In genomic region chr5:121534521-121534920, GRCm38 (mm10) we compare ENCODE assay signal across 11 mouse cellular contexts. TPM values are rescaled to one million over a fixed set of nuclear protein-coding genes. Genes with fewer than 3 reads are reported as not detected.
DNase-seq lines count a peak whose midpoint lies in the region; ATAC-seq and TF ChIP-seq lines count a peak whose summit lies in the region.
"Had no signal": no experiment of that assay in that cellular context is flagged by ENCODE, and none has a peak within 500 bp of the region (broad histone marks: within the 10 kb centered on the region; RNA-seq: fewer than 3 reads in every experiment).

No protein-coding gene starts in this region.

- DNase-seq in CD4-positive, CD25-positive, alpha-beta regulatory T cell, adult 2 months (ENCODE audit: low read depth, low spot score): peak; percentile 55
- no peak for DNase-seq in lung, postnatal 0 days (ENCODE audit: low spot score)
- DNase-seq in lung, postnatal 25 days (ENCODE audit: low spot score): no peak
- peak; percentile 24 for DNase-seq in stomach, postnatal 0 days (ENCODE audit: low spot score)
- no peak for DNase-seq in testis, postnatal 14 days (ENCODE audit: low spot score)

- H3K4me2 ChIP-seq in lung, postnatal 0 days (replicated peaks; ENCODE audit: low read depth, low read length): no peak overlapping the region
- H3K4me2 ChIP-seq in stomach, postnatal 0 days (replicated peaks; ENCODE audit: low read depth): no peak overlapping the region
- no peak overlapping the region for H3K4me2 ChIP-seq in heart, embryonic 12.5 days
- H3K4me2 ChIP-seq: heart, embryonic 13.5 days; neural tube, embryonic 12.5 days had no signal

- TF ChIP-seq EP300 in lung, postnatal 0 days (IDR thresholded peaks at IDR 0.05): no peak
- no peak for TF ChIP-seq EP300 in stomach, postnatal 0 days (optimal IDR thresholded peaks at IDR 0.05)

- H3K4me3 ChIP-seq in lung, postnatal 0 days (ENCODE audit: low read depth, low read length): no peak overlapping the region
- H3K4me3 ChIP-seq in stomach, postnatal 0 days (ENCODE audit: low read depth, low read length): no peak overlapping the region
- no peak overlapping the region for H3K4me3 ChIP-seq in heart, embryonic 12.5 days
- H3K4me3 ChIP-seq: heart, embryonic 13.5 days; neural tube, embryonic 12.5 days had no signal

- H3K9ac ChIP-seq in lung, postnatal 0 days (replicated peaks; ENCODE audit: low read depth): no peak overlapping the region
- H3K9ac ChIP-seq in stomach, postnatal 0 days (ENCODE audit: low read length): no peak overlapping the region
- no peak overlapping the region for H3K9ac ChIP-seq in heart, embryonic 12.5 days
- H3K9ac ChIP-seq: heart, embryonic 13.5 days; neural tube, embryonic 12.5 days had no signal

- no peaks in the 10 kb centered on the region for H3K27me3 ChIP-seq in lung, postnatal 0 days (replicated peaks; ENCODE audit: insufficient read depth, low read length)
- H3K27me3 ChIP-seq in stomach, postnatal 0 days (ENCODE audit: control insufficient read depth, insufficient read depth, low read length): no peaks in the 10 kb centered on the region
- H3K27me3 ChIP-seq in heart, embryonic 12.5 days (replicated peaks): no peaks in the 10 kb centered on the region
- H3K27me3 ChIP-seq: heart, embryonic 13.5 days; neural tube, embryonic 12.5 days had no signal

- no peak overlapping the region for H3K27ac ChIP-seq in lung, postnatal 0 days (ENCODE audit: low read length)
- H3K27ac ChIP-seq in stomach, postnatal 0 days (replicated peaks): no peak overlapping the region
- H3K27ac ChIP-seq in heart, embryonic 12.5 days (ENCODE audit: poor library complexity, severe bottlenecking): no peak overlapping the region
- H3K27ac ChIP-seq: heart, embryonic 13.5 days; neural tube, embryonic 12.5 days had no signal

- H3K36me3 ChIP-seq in lung, postnatal 0 days (ENCODE audit: insufficient read depth, low read length): peaks cover 38% of the 10 kb centered on the region
- H3K36me3 ChIP-seq in stomach, postnatal 0 days (ENCODE audit: control insufficient read depth, insufficient read depth, low read length): peaks cover 38% of the 10 kb centered on the region
- peaks cover 79% of the 10 kb centered on the region for H3K36me3 ChIP-seq in heart, embryonic 12.5 days

- peak; percentile 55 for TF ChIP-seq CTCF in lung, postnatal 0 days (IDR thresholded peaks at IDR 0.05)
- peak; percentile 58 for TF ChIP-seq CTCF in stomach, postnatal 0 days (IDR thresholded peaks at IDR 0.05; ENCODE audit: low read depth)

- no peaks in the 10 kb centered on the region for H3K4me1 ChIP-seq in lung, postnatal 0 days (ENCODE audit: insufficient read depth, low read depth, low read length)
- no peaks in the 10 kb centered on the region for H3K4me1 ChIP-seq in stomach, postnatal 0 days (replicated peaks; ENCODE audit: control insufficient read depth, insufficient read depth)
- peaks cover 5% of the 10 kb centered on the region for H3K4me1 ChIP-seq in heart, embryonic 12.5 days (replicated peaks)
- H3K4me1 ChIP-seq: neural tube, embryonic 12.5 days had no signal

- 91% methylated on average over 5 of the region's 5 CpGs for WGBS in lung, postnatal 0 days
- WGBS in stomach, postnatal 0 days: 91% methylated on average over 5 of the region's 5 CpGs
- WGBS in heart, embryonic 12.5 days: 89% methylated on average over 5 of the region's 5 CpGs

- no peaks in the 10 kb centered on the region for H3K9me3 ChIP-seq in lung, postnatal 0 days (ENCODE audit: low read length)
- no peaks in the 10 kb centered on the region for H3K9me3 ChIP-seq in stomach, postnatal 0 days (ENCODE audit: control insufficient read depth, low read length)
- H3K9me3 ChIP-seq in heart, embryonic 12.5 days (replicated peaks): no peaks in the 10 kb centered on the region
- H3K9me3 ChIP-seq: heart, embryonic 13.5 days; neural tube, embryonic 12.5 days had no signal

- no peak for ATAC-seq in CD4-positive, CD25-positive, alpha-beta regulatory T cell, adult 4 months
- no peak for ATAC-seq in lung, postnatal 0 days
- peak; percentile 53; the same call in 1 of the 2 replicates for ATAC-seq in granulocyte monocyte progenitor cell, adult 5-6 weeks (replicated peaks; ENCODE audit: poor library complexity, severe bottlenecking)
- no peak for ATAC-seq in stomach, postnatal 0 days (ENCODE audit: low FRiP score, low TSS enrichment)
- no peak for ATAC-seq in heart, embryonic 12.5 days (ENCODE audit: insufficient number of reproducible peaks, low FRiP score)

RNA-seq across cellular contexts. Expression of gene Adam1a, which starts 10.8 kb away (rescaled TPM):
- 1 to 10 TPM; 1.2 to 1.6 TPM for polyA plus RNA-seq in CD4-positive, CD25-positive, alpha-beta regulatory T cell, adult 4 months (2017; shearing (Covaris generic))
- polyA plus RNA-seq in lung, postnatal 0 days (2015; fragmentation: Nextera tagmentation; extraction: Ambion mirVana): 1.4 and 1.6 TPM in 2 replicates
- 2.6 and 2.8 TPM in 2 replicates for total RNA-seq in granulocyte monocyte progenitor cell, adult 5-6 weeks (2014; fragmentation: Nextera tagmentation)
- total RNA-seq in granulocyte monocyte progenitor cell, adult 5-6 weeks (2017): 1.1 and 2.1 TPM in 2 replicates
- polyA plus RNA-seq in stomach, postnatal 0 days (2015; fragmentation: Nextera tagmentation; extraction: Ambion mirVana): 0.50 and 0.56 TPM in 2 replicates
- 0.59 and 1.5 TPM in 2 replicates for polyA plus RNA-seq in heart, embryonic 12.5 days (2016; fragmentation: Nextera tagmentation; extraction: Ambion mirVana)

RNA-seq across cellular contexts. Expression of gene Gm42878, which starts 10.8 kb away (rescaled TPM):
- polyA plus RNA-seq in CD4-positive, CD25-positive, alpha-beta regulatory T cell, adult 4 months (2017; shearing (Covaris generic)): not detected
- polyA plus RNA-seq in lung, postnatal 0 days (2015; fragmentation: Nextera tagmentation; extraction: Ambion mirVana): not detected in 2 replicates
- total RNA-seq in granulocyte monocyte progenitor cell, adult 5-6 weeks (2014; fragmentation: Nextera tagmentation): not detected in 2 replicates
- not detected in 2 replicates for total RNA-seq in granulocyte monocyte progenitor cell, adult 5-6 weeks (2017)
- polyA plus RNA-seq in stomach, postnatal 0 days (2015; fragmentation: Nextera tagmentation; extraction: Ambion mirVana): not detected in 2 replicates
- not detected in 2 replicates for polyA plus RNA-seq in heart, embryonic 12.5 days (2016; fragmentation: Nextera tagmentation; extraction: Ambion mirVana)
- polyA plus RNA-seq: heart, embryonic 13.5 days; neural tube, embryonic 12.5 days; stomach, embryonic 16.5 days had no signal

RNA-seq across cellular contexts. Expression of gene Mapkapk5, which starts 11.2 kb away (rescaled TPM):
- 10 to 100 TPM; 23.5 to 32.2 TPM for polyA plus RNA-seq in CD4-positive, CD25-positive, alpha-beta regulatory T cell, adult 4 months (2017; shearing (Covaris generic))
- 39.1 and 42.1 TPM in 2 replicates for polyA plus RNA-seq in lung, postnatal 0 days (2015; fragmentation: Nextera tagmentation; extraction: Ambion mirVana)
- 60.9 and 128 TPM in 2 replicates for total RNA-seq in granulocyte monocyte progenitor cell, adult 5-6 weeks (2014; fragmentation: Nextera tagmentation)
- 91.6 and 97.7 TPM in 2 replicates for total RNA-seq in granulocyte monocyte progenitor cell, adult 5-6 weeks (2017)
- polyA plus RNA-seq in stomach, postnatal 0 days (2015; fragmentation: Nextera tagmentation; extraction: Ambion mirVana): 25.0 and 28.6 TPM in 2 replicates
- polyA plus RNA-seq in heart, embryonic 12.5 days (2016; fragmentation: Nextera tagmentation; extraction: Ambion mirVana): 38.8 and 40.0 TPM in 2 replicates

RNA-seq across cellular contexts. Expression of gene Adam1b, which starts 31.3 kb away (rescaled TPM):
- polyA plus RNA-seq in CD4-positive, CD25-positive, alpha-beta regulatory T cell, adult 4 months (2017; shearing (Covaris generic)): not detected
- 0.14 and 0.38 TPM in 2 replicates for polyA plus RNA-seq in lung, postnatal 0 days (2015; fragmentation: Nextera tagmentation; extraction: Ambion mirVana)
- not detected in 2 replicates for total RNA-seq in granulocyte monocyte progenitor cell, adult 5-6 weeks (2014; fragmentation: Nextera tagmentation)
- total RNA-seq in granulocyte monocyte progenitor cell, adult 5-6 weeks (2017): 0.15 TPM in 1 of 2 replicates, not detected in the other
- polyA plus RNA-seq in stomach, postnatal 0 days (2015; fragmentation: Nextera tagmentation; extraction: Ambion mirVana): not detected in 2 replicates
- polyA plus RNA-seq in heart, embryonic 12.5 days (2016; fragmentation: Nextera tagmentation; extraction: Ambion mirVana): 0.08 and 0.32 TPM in 2 replicates
- polyA plus RNA-seq: neural tube, embryonic 12.5 days had no signal

RNA-seq across cellular contexts. Expression of gene Aldh2, which starts 59.1 kb away (rescaled TPM):
- 10 to 100 TPM in 1 of 2 experiments, 1 to 10 TPM in 1; 10.0 to 19.3 TPM for polyA plus RNA-seq in CD4-positive, CD25-positive, alpha-beta regulatory T cell, adult 4 months (2017; shearing (Covaris generic))
- polyA plus RNA-seq in lung, postnatal 0 days (2015; fragmentation: Nextera tagmentation; extraction: Ambion mirVana): 580 and 606 TPM in 2 replicates
- total RNA-seq in granulocyte monocyte progenitor cell, adult 5-6 weeks (2014; fragmentation: Nextera tagmentation): 217 and 230 TPM in 2 replicates
- total RNA-seq in granulocyte monocyte progenitor cell, adult 5-6 weeks (2017): 277 and 283 TPM in 2 replicates
- 136 and 145 TPM in 2 replicates for polyA plus RNA-seq in stomach, postnatal 0 days (2015; fragmentation: Nextera tagmentation; extraction: Ambion mirVana)
- polyA plus RNA-seq in heart, embryonic 12.5 days (2016; fragmentation: Nextera tagmentation; extraction: Ambion mirVana): 64.0 and 72.0 TPM in 2 replicates

Comparison
In these comparisons a context has a peak if more than half of its experiments do, and no peak if none do; other contexts are left out.
1. DNase-seq: peak in CD4-positive, CD25-positive, alpha-beta regulatory T cell, adult 2 months (single experiment) and stomach, postnatal 0 days (single experiment); none in lung, postnatal 0 days (single experiment), lung, postnatal 25 days (single experiment) and testis, postnatal 14 days (single experiment).